Mouse (Mus musculus) neural tube, embryonic 14.5 days (tissue): ENCODE measurements around the gene Dpy19l3. TPM values are rescaled to one million over a fixed set of nuclear protein-coding genes. Genes with fewer than 3 reads are reported as not detected.

Experiments used
- ATAC-seq: fragments of 200-750 bp; cut with Nextera tagmentation; 2 replicates; pipeline ENCODE4 v1.8.0; 2017; ENCODE audit warnings: low read depth, mild to moderate bottlenecking, moderate TSS enrichment, moderate library complexity
- H3K27ac ChIP-seq: fragments of 300-500 bp; sonication (generic); 2 replicates; pipeline ENCODE4 v1.5.1; 2014; ENCODE audit warnings: low read depth, mild to moderate bottlenecking, control low read depth, low read length, moderate library complexity, mixed read lengths
- H3K27me3 ChIP-seq: fragments of 300-500 bp; sonication (generic); 2 replicates; pipeline ENCODE4 v1.6.1; 2014; ENCODE audit warnings: low read length; ENCODE audit not compliant: control insufficient read depth, insufficient read depth
- H3K36me3 ChIP-seq: fragments of 300-500 bp; sonication (generic); 2 replicates; pipeline ENCODE4 v1.6.1; 2014; ENCODE audit warnings: low read length, mixed read lengths; ENCODE audit not compliant: control insufficient read depth, insufficient read depth
- H3K4me1 ChIP-seq: fragments of 300-500 bp; sonication (generic); 2 replicates; pipeline ENCODE4 v1.6.1; 2014; ENCODE audit warnings: low read length; ENCODE audit not compliant: control insufficient read depth, insufficient read depth
- H3K4me2 ChIP-seq: fragments of 300-500 bp; sonication (generic); 2 replicates; pipeline ENCODE4 v1.6.1; 2014; ENCODE audit warnings: mild to moderate bottlenecking, low read depth, low read length, control low read depth
- H3K4me3 ChIP-seq: fragments of 300-500 bp; sonication (generic); 2 replicates; pipeline ENCODE4 v1.5.1; 2014; ENCODE audit warnings: low read depth, low read length, control low read depth, mixed read lengths
- H3K9ac ChIP-seq: fragments of 300-500 bp; sonication (generic); replicated peaks from 2 replicates; pipeline ENCODE4 v1.6.1; 2014; ENCODE audit warnings: low read depth, mild to moderate bottlenecking, control low read depth, low read length, mixed read lengths
- H3K9me3 ChIP-seq: fragments of 300-500 bp; sonication (generic); 2 replicates; pipeline ENCODE4 v1.6.1; 2016; ENCODE audit warnings: low read length; ENCODE audit not compliant: control insufficient read depth
- WGBS: fragments of 180-500 bp; shearing (Covaris S2); extraction: QIAGEN DNeasy Blood & Tissue Kit; methylation state at CpG from one replicate; pipeline ENCODE4 v1.1.7; 2014; 5-methylcytosine and 5-hydroxymethylcytosine counted together
- polyA plus RNA-seq: library from polyadenylated mRNA; unstranded; fragments of >200 nt; fragmentation: Nextera tagmentation; extraction: Ambion mirVana; gene quantifications from 2 replicates; pipeline ENCODE4 v1.2.1, GENCODE M21; 2014

Gene Dpy19l3
- polyA plus RNA-seq, 1 experiment from 2014 or later, result 62.2 TPM

DNA sequence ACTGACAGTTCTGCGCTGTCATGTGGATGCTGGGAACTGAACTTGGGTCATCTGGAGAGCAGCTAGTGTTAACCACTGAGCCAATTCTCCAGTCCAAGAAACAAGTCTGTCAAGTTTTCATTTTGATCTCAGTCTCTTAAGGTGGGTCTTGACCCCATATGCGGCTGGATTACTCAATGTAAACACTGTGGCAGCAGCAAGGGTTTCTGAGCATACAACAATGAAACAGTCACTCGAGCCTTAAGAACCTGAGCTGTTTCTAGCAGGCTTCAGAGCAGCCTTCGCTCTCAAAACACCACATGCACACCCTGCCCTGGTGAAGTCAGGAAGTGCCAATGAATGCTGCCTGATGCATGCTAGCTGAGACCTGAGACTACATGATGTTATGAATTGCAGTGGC is 31.3 kb upstream of the Dpy19l3 start:
- peaks cover 23% of the 10 kb centered on the region; the same call in 1 of the 2 replicates for H3K36me3 ChIP-seq
- no peak for ATAC-seq
- H3K27ac ChIP-seq, result no peak overlapping the region
- no peak overlapping the region for H3K9ac ChIP-seq
- WGBS, result 96% methylated on average over 4 of the region's 4 CpGs
- H3K4me3 ChIP-seq, result no peak overlapping the region
- H3K27me3 ChIP-seq, result no peaks in the 10 kb centered on the region
- no peaks in the 10 kb centered on the region for H3K9me3 ChIP-seq
- H3K4me1 ChIP-seq, result no peaks in the 10 kb centered on the region
- H3K4me2 ChIP-seq, result no peak overlapping the region

GRCm38 (mm10) chr7:35782252-35782651 is 28.0 kb upstream of the Dpy19l3 start:
- Histone ChIP-seq H3K4me3 (no peak overlapping the region), H3K27ac (no peak overlapping the region), H3K27me3 (no peaks in the 10 kb centered on the region), H3K4me1 (no peaks in the 10 kb centered on the region), H3K9me3 (no peaks in the 10 kb centered on the region), H3K36me3 (peaks cover 26% of the 10 kb centered on the region; the same call in 1 of the 2 replicates), H3K4me2 (no peak overlapping the region), H3K9ac (no peak overlapping the region)
- no peak for ATAC-seq

GRCm38 (mm10) chr7:35774127-35774526 is 19.9 kb upstream of the Dpy19l3 start:
- peaks cover 33% of the 10 kb centered on the region for H3K36me3 ChIP-seq
- no peak overlapping the region for H3K4me3 ChIP-seq
- no peak overlapping the region for H3K27ac ChIP-seq
- no peaks in the 10 kb centered on the region for H3K4me1 ChIP-seq
- ATAC-seq, result no peak
- H3K4me2 ChIP-seq, result no peak overlapping the region
- no peaks in the 10 kb centered on the region for H3K9me3 ChIP-seq
- no peak overlapping the region for H3K9ac ChIP-seq
- no peaks in the 10 kb centered on the region for H3K27me3 ChIP-seq
- 93% methylated on average over 12 of the region's 12 CpGs for WGBS

DNA sequence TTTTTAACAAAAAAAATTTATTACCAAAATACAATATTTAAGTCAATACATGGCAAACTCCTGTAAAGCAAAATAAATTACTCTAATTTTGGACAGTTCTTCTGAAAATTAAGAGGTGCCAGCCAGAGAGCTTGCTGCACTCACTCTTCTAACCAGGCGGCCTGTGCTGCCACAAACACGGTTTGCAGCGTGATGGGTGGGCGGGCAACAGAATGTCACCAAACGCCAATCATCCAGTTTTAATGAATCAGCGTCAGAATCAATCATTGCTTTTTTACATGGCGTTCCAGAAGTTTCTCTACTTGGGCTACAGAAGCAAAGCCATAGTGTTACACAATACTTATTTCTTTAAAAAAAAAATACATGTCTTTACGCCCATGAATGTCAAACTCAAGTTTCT is 18.1 kb upstream of the Dpy19l3 start:
- H3K27me3 ChIP-seq, result no peaks in the 10 kb centered on the region
- 94% methylated on average over 8 of the region's 8 CpGs for WGBS
- H3K9me3 ChIP-seq, result no peaks in the 10 kb centered on the region
- no peaks in the 10 kb centered on the region for H3K4me1 ChIP-seq
- H3K36me3 ChIP-seq, result peaks cover 28% of the 10 kb centered on the region
- H3K27ac ChIP-seq, result no peak overlapping the region
- H3K4me3 ChIP-seq, result no peak overlapping the region
- no peak overlapping the region for H3K4me2 ChIP-seq
- no peak overlapping the region for H3K9ac ChIP-seq
- ATAC-seq, result no peak

- Histone ChIP-seq H3K4me1 (no peaks in the 10 kb centered on the region), H3K36me3 (peaks cover 28% of the 10 kb centered on the region), H3K9me3 (no peaks in the 10 kb centered on the region), H3K27ac (no peak overlapping the region), H3K27me3 (no peaks in the 10 kb centered on the region), H3K4me3 (no peak overlapping the region), H3K4me2 (no peak overlapping the region), H3K9ac (no peak overlapping the region)
- no peak for ATAC-seq
Measured at GRCm38 (mm10) chr7:35771106-35771505, 16.9 kb upstream of the Dpy19l3 start.

DNA sequence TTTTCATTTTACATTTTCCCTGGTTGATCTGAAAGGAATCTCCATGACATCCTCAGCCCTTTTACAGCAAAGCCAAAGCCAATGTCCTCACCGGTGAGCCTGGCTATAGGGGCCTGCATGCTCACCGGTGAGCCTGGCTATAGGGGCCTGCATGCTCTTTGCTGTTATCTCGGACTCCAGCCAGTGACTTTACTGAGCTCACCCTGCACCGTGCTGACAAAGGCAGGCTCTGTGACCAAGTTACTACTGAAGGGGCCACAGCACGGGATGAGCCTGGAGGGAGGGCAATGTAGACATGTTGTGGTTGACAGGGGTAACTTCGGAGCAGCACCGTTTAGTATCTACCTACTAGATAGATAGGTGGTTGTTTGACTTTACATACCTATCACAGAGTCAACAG is 15.9 kb upstream of the Dpy19l3 start:
- no peak for ATAC-seq
- Histone ChIP-seq H3K27ac (no peak overlapping the region), H3K4me1 (no peaks in the 10 kb centered on the region), H3K4me3 (no peak overlapping the region), H3K4me2 (no peak overlapping the region), H3K9me3 (no peaks in the 10 kb centered on the region), H3K36me3 (peaks cover 21% of the 10 kb centered on the region), H3K9ac (no peak overlapping the region), H3K27me3 (no peaks in the 10 kb centered on the region)
- WGBS, result 88% methylated on average over 7 of the region's 7 CpGs

DNA sequence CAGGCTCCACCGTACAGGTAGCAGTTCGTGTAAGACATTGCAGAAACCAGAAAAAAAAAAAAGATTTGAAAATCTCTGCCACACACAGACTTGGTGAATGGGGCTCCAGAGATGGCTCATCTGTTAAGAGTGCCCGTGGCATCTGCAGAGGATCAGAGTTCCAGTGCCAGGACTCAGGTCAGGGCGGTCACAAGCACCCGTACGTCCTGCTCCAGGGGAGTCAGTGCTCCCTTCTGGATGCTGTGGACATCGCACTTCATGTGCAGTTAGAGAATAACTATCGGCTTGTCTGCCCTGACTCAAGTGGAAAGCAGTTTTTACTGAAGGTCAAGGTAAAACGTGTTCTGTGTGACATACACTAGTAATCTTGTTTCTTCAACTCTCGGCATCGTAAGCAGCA is 10.2 kb upstream of the Dpy19l3 start:
- 93% methylated on average over 11 of the region's 11 CpGs for WGBS
- no peak overlapping the region for H3K4me2 ChIP-seq
- H3K4me3 ChIP-seq, result no peak overlapping the region
- no peaks in the 10 kb centered on the region for H3K27me3 ChIP-seq
- H3K9me3 ChIP-seq, result no peaks in the 10 kb centered on the region
- H3K9ac ChIP-seq, result no peak overlapping the region
- no peaks in the 10 kb centered on the region for H3K36me3 ChIP-seq
- ATAC-seq, result no peak
- H3K4me1 ChIP-seq, result no peaks in the 10 kb centered on the region
- no peak overlapping the region for H3K27ac ChIP-seq

DNA sequence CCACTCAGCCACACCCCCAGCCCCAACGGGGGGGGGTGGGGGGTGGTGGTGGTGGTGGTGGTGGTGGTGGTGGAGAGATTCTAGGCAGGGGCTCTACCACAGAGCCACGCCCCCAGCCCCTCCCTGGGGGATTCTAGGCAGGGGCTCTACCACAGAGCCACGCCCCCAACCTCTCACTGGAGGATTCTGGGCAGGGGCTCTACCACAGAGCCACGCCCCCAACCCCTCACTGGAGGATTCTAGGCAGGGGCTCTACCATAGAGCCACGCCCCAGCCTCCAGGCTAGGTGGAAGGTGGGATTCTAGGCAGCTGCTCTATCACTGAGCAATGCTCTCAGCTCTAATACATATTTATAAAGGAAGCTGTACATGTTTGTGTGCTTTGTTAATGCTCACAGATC is 7.5 kb upstream of the Dpy19l3 start:
- H3K9me3 ChIP-seq, result no peaks in the 10 kb centered on the region
- no peaks in the 10 kb centered on the region for H3K36me3 ChIP-seq
- H3K4me1 ChIP-seq, result no peaks in the 10 kb centered on the region
- H3K4me3 ChIP-seq, result no peak overlapping the region
- H3K27me3 ChIP-seq, result no peaks in the 10 kb centered on the region
- no peak overlapping the region for H3K27ac ChIP-seq
- no peak overlapping the region for H3K4me2 ChIP-seq
- H3K9ac ChIP-seq, result no peak overlapping the region
- WGBS, result 61% methylated on average over 5 of the region's 5 CpGs
- ATAC-seq, result no peak

- Histone ChIP-seq H3K9me3 (no peaks in the 10 kb centered on the region), H3K9ac (no peak overlapping the region), H3K27me3 (no peaks in the 10 kb centered on the region), H3K4me3 (no peak overlapping the region), H3K4me1 (no peaks in the 10 kb centered on the region), H3K36me3 (no peaks in the 10 kb centered on the region), H3K4me2 (no peak overlapping the region), H3K27ac (no peak overlapping the region)
- 21% methylated on average over 2 of the region's 2 CpGs for WGBS
- no peak for ATAC-seq
Measured at GRCm38 (mm10) chr7:35759602-35760001, 5.3 kb upstream of the Dpy19l3 start.
